Mouse (Mus musculus) adrenal gland, postnatal 4 days (tissue): ENCODE measurements at regions not wholly inside any gene's neighbourhood (a gene's known extent, or its start where the extent isn't known, plus 50 kb on each side); places are given as distances from the start of the nearest gene placed in this dataset.

ENCODE experiments used
- DNase-seq, 2 experiments: peaks; one replicate each; pipeline ENCODE4 v3.0.0; 2021 to 2022; ENCODE audit warnings: low spot score in 2 of 2, mixed read lengths in 2 of 2

GRCm38 (mm10) chrX:12219474-12219873, 59.3 kb upstream of the Bcor start:
- DNase-seq, result no peak

- DNase-seq, result no peak
Measured at GRCm38 (mm10) chrX:12224314-12224713, 64.2 kb upstream of the Bcor start.

GRCm38 (mm10) chrX:12225116-12225891, 65.1 kb upstream of the Bcor start:
- no peak for DNase-seq

- DNase-seq, result no peak
Measured at GRCm38 (mm10) chrX:12225892-12226206, 65.7 kb upstream of the Bcor start.

- DNase-seq, result no peak
Measured at GRCm38 (mm10) chrX:12240505-12241011, 80.4 kb upstream of the Bcor start.

- DNase-seq, result no peak
Measured at GRCm38 (mm10) chrX:12241751-12242150, 81.6 kb upstream of the Bcor start.

GRCm38 (mm10) chrX:12249071-12249470, 88.9 kb upstream of the Bcor start:
- DNase-seq, result no peak

GRCm38 (mm10) chrX:12249911-12250310, 89.8 kb upstream of the Bcor start:
- no peak for DNase-seq

GRCm38 (mm10) chrX:12251853-12252679, 91.9 kb upstream of the Bcor start:
- DNase-seq, result peak in 1 of 2 experiments; percentile 16

- DNase-seq, result no peak
Measured at GRCm38 (mm10) chrX:12252680-12253021, 92.5 kb upstream of the Bcor start.

- no peak for DNase-seq
Measured at GRCm38 (mm10) chrX:12256758-12257157, 96.6 kb upstream of the Bcor start.

GRCm38 (mm10) chrX:12263834-12264233, 103.7 kb upstream of the Bcor start:
- no peak for DNase-seq

GRCm38 (mm10) chrX:12284741-12285140, 124.6 kb upstream of the Bcor start:
- DNase-seq, result no peak

- no peak for DNase-seq
Measured at GRCm38 (mm10) chrX:12285141-12285540, 125.0 kb upstream of the Bcor start.

GRCm38 (mm10) chrX:12285976-12286909, 126.1 kb upstream of the Bcor start:
- no peak for DNase-seq

- no peak for DNase-seq
Measured at GRCm38 (mm10) chrX:12286910-12287522, 126.9 kb upstream of the Bcor start.

GRCm38 (mm10) chrX:12287656-12288561, 127.8 kb upstream of the Bcor start:
- no peak for DNase-seq

- no peak for DNase-seq
Measured at GRCm38 (mm10) chrX:12288562-12289117, 128.5 kb upstream of the Bcor start.

GRCm38 (mm10) chrX:12293146-12293545, 133.0 kb upstream of the Bcor start:
- DNase-seq, result no peak

GRCm38 (mm10) chrX:12294452-12294851, 134.3 kb upstream of the Bcor start:
- no peak for DNase-seq
